Mouse (Mus musculus) heart, adult 9 months (tissue): ENCODE measurements at regions not wholly inside any gene's neighbourhood (a gene's known extent, or its start where the extent isn't known, plus 50 kb on each side); places are given as distances from the start of the nearest gene placed in this dataset.

Experiments used
- DNase-seq, 2 experiments: peaks; one replicate each; pipeline ENCODE4 v3.0.0; 2022; ENCODE audit warnings: low spot score in 2 of 2

DNA sequence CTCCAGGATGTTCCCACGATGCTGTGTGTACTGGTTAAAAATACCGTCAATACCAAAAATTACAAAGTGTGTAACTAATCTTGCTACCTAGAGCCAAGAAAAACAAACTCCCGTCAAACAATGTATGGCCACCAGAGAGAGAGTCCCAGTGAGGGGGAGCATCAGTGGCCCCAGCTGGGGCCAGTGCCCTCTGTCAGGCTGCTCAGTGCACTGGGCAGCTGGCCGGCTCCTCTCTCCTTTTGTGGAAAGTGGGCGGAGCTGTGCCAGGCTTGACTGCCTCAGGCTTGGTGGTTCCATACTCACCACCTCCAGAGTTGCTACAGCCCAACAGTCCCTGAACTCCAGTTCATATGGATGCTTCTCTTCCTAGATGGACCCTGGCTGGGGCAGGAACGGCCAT lies 53.8 kb upstream of the Sept5 start:
- peak in 1 of 2 experiments; percentile 13 for DNase-seq

DNA sequence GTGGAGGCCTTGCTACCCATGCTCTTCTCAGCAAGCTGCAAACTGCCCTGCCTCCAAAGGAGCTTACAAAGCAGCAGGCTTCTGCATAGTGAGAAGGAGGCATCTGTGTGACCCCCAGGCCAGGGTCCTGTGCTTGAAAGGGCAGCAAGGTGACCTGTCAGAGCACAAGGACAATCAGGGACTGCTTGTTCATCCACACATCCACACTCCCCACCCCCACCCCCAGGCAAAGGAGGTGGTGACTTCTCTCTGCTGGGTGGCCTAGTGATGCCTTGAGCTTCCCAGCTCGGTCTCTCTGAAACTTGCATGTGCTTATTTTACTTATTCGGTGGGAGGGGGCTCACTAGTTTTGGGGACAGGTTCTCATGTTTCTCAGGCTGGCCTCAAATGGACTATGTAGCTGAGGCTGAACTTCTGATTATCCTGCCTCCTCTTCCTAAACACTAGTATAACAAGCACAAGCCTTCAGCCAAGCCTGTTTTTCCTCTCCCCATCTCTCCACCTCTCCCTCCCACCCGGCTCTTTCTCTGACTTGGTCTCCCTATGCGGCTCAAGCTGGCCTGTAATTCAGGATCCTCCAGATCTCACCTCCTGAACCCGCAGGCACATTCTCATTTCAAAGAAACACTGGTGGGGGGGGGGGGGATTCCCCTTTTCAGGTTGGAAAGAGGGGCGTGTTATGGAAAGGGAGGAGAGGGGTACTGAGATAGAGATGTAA lies 56.4 kb upstream of the Sept5 start:
- no peak for DNase-seq

DNA sequence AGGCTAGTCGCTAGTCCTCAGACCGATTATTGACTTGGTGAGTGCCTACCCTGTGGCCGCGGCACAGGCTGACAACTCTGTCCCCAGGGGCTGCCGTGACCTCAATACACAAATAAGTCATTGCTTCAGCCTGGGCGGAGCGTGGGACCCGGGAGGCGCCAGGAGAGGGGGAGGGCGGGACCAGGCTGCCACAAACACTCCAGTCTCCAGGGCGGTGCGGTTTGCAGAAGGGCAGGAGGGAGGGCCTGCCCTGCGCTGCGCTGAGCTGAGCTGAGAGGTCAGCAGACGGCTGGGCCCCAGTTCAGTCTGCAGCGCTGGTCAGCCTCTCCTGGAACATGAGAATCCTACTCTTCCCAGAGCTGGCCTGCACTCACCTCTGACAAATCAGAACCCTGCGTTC lies 57.2 kb upstream of the Sept5 start:
- DNase-seq = peak; percentile 90 to 93

DNA sequence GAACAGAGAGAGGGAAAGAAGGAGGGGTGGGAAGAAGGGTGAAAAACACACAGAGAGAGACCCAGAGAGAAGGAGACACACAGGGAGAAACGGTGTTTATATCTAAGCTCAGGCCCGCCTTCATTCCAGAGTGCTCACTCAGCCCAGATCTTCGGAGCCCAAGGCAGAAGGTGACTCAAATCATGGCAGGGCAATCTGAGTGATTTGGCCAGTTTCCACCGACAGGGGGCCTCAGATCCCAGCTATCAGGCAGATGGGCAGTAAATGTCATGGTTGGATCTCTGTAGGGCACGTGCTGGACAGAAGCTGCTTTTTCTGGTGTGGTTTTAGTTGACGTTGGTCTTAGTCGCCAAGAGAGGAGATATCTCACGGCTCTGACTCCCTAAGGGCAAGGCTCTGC lies 57.6 kb upstream of the Sept5 start:
- DNase-seq = peak; percentile 50 to 57

DNA sequence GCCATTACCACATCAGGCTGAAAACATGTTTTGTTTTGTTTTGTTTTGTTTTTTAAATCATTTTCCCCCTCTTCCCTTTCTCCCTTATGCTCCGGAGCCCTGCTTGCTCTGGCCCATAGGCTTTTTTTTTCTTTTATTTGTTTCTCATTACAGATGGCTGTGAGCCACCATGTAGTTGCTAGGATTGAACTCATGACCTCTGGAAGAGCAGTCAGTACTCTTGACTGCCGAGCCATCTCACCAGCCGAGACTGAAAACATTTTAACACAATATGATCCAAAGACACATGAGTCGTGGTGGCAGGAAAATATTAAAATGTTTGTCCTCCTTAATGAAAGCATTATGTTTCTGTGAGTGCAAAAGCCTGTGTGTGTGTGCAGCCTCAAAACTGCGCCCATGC lies 65.8 kb upstream of the Sept5 start:
- DNase-seq = no peak

DNA sequence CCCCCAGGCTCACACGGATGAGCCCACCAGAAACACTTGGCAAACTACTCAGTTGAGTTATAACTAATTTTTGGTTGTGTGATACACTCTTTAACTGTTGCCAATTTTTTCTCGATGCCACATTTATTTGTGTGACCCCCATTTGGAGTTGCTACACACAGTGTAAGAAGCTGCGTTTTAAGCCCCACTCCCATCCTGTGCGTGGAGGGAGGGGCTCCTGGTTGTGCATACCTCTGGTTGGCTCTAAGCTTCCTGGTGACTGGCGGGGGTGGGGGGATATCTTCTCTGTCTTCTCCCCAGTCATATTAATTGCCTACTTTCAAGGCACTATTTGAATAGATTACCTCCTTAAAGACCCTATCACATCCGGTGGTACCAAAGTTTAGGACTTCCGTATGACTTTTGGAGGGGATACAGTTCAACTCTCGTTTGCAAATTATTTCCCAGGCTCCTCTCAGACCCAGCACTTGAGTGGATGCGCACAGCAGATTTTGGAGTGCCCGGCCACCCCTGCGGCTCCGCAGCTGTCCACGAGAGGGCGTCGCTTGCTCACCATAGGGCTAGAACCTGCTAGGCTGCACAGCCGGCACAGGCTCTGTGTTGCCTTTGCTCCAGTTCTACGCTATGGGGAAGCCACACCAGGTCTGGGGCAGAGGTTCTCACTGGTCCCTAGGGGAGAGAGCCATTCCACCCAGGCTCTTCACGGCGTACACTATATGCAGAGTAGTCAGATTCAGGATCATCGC lies 66.5 kb upstream of the Sept5 start:
- peak; percentile 52 to 78 for DNase-seq

DNA sequence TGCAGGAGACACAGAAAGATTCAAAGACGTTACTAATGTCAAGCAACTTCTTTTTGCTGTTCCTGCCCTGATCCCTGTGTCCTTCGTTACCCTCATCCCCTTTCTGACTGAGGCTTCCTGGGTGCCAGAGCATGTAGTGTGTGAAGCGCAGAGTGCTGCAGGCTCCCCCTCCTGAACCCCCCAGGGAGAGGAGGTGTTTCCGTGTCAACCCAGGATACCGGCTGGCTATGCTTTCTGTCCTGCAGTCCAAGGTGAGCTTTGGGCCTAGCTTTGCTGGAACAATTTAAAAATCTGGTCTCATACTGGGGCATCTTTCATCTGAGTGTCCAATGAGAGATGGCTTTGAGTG lies 67.0 kb upstream of the Sept5 start:
- DNase-seq = no peak

DNA sequence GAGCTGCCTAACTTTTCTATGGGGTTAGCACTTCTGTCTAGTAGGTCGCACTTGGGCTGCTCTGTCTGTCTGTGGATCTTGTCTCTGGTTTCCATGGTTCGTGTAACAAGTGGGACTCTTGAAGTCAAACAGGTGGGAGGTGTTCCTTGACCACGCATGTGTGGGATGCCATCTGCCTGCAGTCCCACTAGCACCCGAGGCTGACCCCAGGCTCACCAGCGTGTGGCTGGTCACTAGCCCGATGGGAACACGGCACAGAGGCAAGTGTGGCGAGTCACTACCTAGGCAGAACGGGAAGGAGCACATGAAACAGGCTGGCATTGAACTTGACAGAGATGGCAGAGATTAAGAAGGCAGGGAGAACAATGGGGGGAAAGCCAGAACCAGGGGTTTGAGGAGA lies 72.5 kb upstream of the Cldn5 start:
- no peak for DNase-seq

DNA sequence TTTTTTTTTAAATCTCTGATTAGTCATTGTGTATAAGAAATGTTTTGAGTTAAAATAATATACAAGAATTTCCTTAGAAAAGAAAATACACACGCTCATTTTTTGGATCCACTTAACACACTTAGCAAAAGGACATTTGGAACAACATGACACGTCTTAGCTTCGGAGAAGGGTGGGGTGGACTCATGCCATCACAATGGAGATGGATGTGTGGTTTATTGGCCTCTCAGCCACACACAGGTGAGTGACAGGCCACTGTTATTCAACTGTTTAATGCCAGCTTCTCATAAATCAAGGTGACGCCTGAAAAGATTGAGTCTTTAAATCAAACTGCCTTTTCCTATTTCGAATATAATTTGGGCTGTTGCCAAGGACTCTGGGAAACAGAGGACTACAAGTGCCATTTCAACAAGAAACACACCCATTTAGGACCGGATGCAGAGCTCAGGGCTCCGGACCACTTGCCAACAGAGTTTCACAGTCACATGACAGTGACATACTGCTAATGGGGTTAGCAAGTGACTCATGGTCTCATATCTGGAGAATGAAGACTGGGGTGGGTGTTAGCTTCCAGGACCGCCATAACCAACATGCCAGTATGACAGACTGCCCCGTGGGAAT lies 71.5 kb upstream of the Cldn5 start:
- DNase-seq = peak; percentile 78 to 79

DNA sequence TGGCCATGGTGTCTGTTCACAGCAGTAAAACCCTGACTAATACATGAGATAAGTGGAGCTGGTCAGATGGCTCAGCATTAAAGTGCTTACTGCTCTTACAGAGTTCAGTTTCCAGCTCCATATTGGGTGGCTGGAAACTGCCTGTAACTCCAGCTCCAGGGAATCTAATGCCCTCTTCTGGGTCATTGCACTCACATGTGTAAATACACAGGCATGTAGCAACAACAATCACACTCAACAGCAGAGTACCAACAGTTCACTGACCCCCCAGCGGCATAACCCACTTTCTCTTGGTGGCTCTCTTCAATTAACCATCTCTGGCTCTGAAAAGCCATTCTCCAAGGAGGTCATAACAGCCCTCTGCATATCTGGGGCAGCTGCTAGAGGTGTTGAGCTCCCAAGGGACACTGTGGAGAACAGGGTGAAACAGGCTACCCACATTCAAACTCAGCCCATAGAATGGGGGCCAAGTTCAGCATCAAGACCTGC lies 65.0 kb upstream of the Cldn5 start:
- DNase-seq = no peak

DNA sequence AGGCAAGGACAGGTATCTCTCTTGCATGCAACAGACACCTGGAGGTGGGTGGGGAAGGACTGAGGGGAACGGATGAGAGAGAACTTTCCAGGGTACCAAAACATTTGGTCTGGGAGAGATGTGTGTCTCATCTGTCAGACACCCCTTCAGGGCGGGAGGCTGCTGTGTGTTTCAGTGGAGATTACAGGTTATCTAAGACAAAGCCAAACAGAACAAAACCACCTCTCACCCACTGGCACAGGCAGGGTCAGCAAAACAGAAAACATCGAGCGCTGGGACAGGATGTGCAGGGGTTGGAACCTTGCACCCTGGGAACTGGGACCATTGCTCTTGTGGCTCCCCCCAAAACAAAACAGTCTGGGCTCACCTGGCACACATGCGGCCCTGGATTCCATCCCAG lies 63.6 kb upstream of the Cldn5 start:
- DNase-seq = no peak

DNA sequence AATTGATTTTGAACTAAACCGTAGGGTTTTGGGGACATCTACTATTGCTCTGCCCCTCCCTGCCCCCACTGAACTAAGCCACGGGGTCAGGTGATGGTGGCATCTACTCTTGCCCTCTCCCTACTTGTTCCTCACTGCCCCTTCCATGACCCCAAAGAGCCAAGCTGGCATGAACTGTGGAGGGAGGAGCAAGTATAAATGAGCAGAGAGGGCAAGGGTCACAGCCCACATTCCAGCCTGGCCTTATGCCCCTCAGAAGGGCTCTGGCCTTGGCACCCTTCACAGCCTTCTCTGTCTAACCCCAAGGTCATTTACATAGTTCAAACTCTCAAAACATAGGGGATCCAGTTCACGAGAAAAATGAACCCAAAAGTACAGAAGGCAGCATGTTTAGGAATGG lies 61.3 kb upstream of the Cldn5 start:
- DNase-seq = no peak

DNA sequence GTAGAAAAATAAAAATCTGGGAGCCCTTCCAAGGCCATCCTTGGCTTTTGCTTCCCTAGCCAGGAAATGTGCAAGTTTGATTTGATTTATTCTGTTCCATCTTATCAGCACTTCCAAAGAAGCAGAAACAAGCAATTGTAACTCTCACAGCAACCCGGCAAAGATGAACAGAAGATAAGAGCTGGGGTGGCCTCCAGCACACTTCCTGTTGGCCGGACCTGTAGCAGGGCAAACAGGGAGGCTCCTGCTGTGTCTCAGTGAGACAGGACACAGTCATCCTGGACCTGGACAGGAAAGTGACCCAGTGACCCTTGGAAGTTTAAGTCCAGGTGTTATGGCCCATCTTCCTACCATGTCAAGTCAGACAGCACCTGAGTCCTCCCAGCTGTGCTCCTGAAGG lies 58.6 kb upstream of the Cldn5 start:
- no peak for DNase-seq

DNA sequence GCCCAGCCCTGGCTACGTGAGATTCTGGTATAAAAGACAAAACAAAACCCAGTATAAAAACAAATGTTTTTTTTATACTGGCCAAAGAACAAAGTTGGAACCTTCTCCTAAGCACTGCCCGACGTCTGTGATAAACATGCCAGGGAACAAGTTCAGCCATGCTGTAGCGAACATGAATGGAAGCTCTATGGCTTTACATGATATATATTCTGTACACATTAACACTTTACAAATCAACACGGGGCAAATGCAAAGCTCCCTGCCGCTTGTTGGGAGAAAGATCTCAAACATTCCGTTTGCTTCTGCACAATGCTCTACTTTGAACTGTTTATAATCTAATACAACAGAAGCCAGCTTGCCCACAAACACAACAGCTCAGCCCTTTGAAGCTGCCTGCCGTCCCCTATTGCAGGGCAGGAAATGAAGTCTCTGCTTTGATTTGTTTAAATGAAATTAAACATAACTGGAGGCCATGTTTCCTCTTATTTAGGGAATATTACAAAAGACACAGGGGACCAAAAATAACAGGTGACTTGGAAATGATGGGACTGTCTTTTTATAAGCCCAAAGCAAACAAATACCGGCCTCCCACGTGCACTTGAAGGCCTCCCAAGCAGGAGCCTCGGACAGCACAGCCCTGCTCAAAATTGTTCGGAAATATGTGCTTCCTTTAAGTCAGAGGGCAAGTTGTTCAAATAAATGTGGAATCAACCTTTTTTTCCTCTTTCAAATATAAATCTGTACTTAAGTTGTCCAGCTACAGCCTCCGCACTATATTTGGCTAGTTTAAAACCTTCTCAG lies 56.0 kb upstream of the Cldn5 start:
- DNase-seq = no peak

DNA sequence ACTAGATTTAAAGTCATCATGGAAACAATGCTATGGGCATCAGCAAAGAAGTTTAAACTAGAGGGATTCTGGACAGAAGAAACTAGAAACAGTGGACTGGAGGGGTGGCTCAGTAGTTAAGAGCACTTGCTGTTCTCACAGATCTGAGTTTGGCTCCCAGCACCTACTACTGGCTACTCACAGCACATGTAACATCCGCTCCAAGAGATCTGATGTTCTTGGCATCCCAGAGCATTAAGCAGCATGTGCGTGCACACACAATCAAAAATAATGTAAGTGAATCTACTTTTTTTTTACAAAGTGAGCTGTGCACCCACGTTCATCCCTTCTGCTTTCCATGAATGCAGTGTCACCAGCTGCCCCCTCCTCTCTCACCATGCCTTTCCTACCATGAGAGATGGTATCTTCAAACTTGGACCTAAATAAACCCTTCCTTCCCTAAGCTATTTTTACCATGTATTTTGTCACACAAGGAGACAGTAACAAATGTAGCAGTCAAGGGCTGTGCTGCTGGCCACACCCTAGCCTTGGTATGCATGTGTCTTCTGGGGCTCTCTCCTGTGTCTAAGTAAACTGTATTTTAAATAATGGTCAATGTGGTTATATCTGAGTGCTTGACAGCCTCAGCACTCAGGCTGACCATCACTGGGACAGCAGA lies 53.3 kb upstream of the Cldn5 start:
- peak; percentile 16 to 20 for DNase-seq

DNA sequence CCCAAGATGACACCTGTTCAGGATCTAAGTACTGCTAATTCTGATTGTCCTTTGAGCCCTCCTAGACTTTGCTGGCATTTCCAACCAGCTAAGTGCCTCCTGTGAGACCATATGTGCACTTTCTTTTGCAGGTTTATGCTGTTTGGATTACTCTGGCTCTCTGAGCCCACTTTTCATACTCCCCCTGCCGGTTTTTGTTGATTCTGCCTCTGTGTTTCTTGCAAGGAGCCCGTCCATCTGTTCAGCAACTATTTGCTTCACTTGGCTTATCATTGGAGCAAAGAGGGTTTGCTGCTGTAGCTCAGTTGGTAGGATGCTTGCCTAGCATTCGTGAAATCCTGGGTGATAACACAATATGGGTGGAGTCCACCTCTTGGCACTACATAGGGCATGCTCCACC lies 52.8 kb upstream of the Cldn5 start:
- no peak for DNase-seq

DNA sequence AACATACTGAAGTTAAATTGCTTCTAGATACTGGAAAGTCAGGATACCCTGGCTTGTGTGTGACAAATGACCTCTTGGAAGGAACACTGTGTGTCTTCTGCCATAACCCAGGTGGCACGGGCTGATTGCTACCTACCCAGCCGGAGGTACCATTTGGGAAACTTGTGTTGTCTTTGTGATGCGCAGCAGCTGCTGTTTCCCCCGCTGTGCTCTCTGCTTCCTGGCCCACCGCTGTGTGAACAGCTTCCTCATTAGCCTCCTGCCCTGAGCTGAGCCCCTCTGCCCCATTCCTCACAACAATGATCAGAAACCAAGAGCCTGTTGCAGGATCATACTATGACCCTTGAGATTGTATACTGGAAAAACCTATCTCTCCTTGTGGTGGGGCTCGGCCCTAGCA lies 51.9 kb upstream of the Cldn5 start:
- no peak for DNase-seq
